Mouse (Mus musculus): Measurements from ENCODE around the gene Pced1b. TPM values are rescaled to one million over a fixed set of nuclear protein-coding genes. Genes with fewer than 3 reads are reported as not detected.
"Not testable (repeated sequence)": the region's sequence is repeated elsewhere in the genome, so short reads cannot be mapped to it uniquely, and the experiment has no call there.

The Pced1b gene
- polyA plus RNA-seq, 1 experiment, result 5.6 TPM

- H3K27ac ChIP-seq (ENCODE audit: insufficient read depth, low read depth, low read length), result no peak overlapping the region
- H3K4me3 ChIP-seq (ENCODE audit: low read depth, low read length), result no peak overlapping the region
- WGBS, result 89% methylated on average over 28 of the region's 28 CpGs
- TF ChIP-seq CTCF (IDR thresholded peaks at IDR 0.05; ENCODE audit: extremely low read depth, insufficient read length, insufficient replicate concordance, low read depth, low read length) (no peak), POLR2A (IDR thresholded peaks at IDR 0.05; ENCODE audit: low read depth, low read length) (no peak)
- H3K4me1 ChIP-seq (ENCODE audit: control insufficient read depth, insufficient read depth, insufficient read length, low read length), result no peaks in the 10 kb centered on the region
- H3K27me3 ChIP-seq (ENCODE audit: control insufficient read depth, insufficient read depth, low read length), result no peaks in the 10 kb centered on the region
- no peaks in the 10 kb centered on the region; the same call in 1 of the 2 replicates for H3K36me3 ChIP-seq (ENCODE audit: control insufficient read depth, insufficient read depth, low read length)
Measured at GRCm38 (mm10) chr15:97384170-97385018, 137.5 kb downstream of the Pced1b start.

- H3K4me3 ChIP-seq (ENCODE audit: low read depth, low read length); H3K27ac ChIP-seq (ENCODE audit: insufficient read depth, low read depth, low read length); H3K4me1 ChIP-seq (ENCODE audit: control insufficient read depth, insufficient read depth, insufficient read length, low read length); H3K27me3 ChIP-seq (ENCODE audit: control insufficient read depth, insufficient read depth, low read length); H3K36me3 ChIP-seq (ENCODE audit: control insufficient read depth, insufficient read depth, low read length): not testable (repeated sequence)
- WGBS, result 85% methylated on average over 10 of the region's 10 CpGs
Measured at GRCm38 (mm10) chr15:97385174-97385573, 138.3 kb downstream of the Pced1b start.

- H3K4me1 ChIP-seq (ENCODE audit: control insufficient read depth, insufficient read depth, insufficient read length, low read length), result no peaks in the 10 kb centered on the region
- H3K36me3 ChIP-seq (ENCODE audit: control insufficient read depth, insufficient read depth, low read length), result no peaks in the 10 kb centered on the region
- no peaks in the 10 kb centered on the region for H3K27me3 ChIP-seq (ENCODE audit: control insufficient read depth, insufficient read depth, low read length)
- 94% methylated on average over 6 of the region's 6 CpGs for WGBS
- no peak for TF ChIP-seq CTCF (IDR thresholded peaks at IDR 0.05; ENCODE audit: extremely low read depth, insufficient read length, insufficient replicate concordance, low read depth, low read length)
- TF ChIP-seq POLR2A (IDR thresholded peaks at IDR 0.05; ENCODE audit: low read depth, low read length), result no peak
- H3K4me3 ChIP-seq (ENCODE audit: low read depth, low read length), result no peak overlapping the region
- H3K27ac ChIP-seq (ENCODE audit: insufficient read depth, low read depth, low read length), result no peak overlapping the region
Measured at GRCm38 (mm10) chr15:97387793-97388192, 140.9 kb downstream of the Pced1b start.

GRCm38 (mm10) chr15:97389577-97389976 lies 142.7 kb downstream of the Pced1b start:
- TF ChIP-seq POLR2A (IDR thresholded peaks at IDR 0.05; ENCODE audit: low read depth, low read length) (no peak), CTCF (IDR thresholded peaks at IDR 0.05; ENCODE audit: extremely low read depth, insufficient read length, insufficient replicate concordance, low read depth, low read length) (no peak)
- 85% methylated on average over 4 of the region's 4 CpGs for WGBS
- no peak overlapping the region for H3K4me3 ChIP-seq (ENCODE audit: low read depth, low read length)
- H3K27me3 ChIP-seq (ENCODE audit: control insufficient read depth, insufficient read depth, low read length), result no peaks in the 10 kb centered on the region
- no peaks in the 10 kb centered on the region for H3K4me1 ChIP-seq (ENCODE audit: control insufficient read depth, insufficient read depth, insufficient read length, low read length)
- no peaks in the 10 kb centered on the region for H3K36me3 ChIP-seq (ENCODE audit: control insufficient read depth, insufficient read depth, low read length)
- no peak overlapping the region for H3K27ac ChIP-seq (ENCODE audit: insufficient read depth, low read depth, low read length)

- no peaks in the 10 kb centered on the region for H3K27me3 ChIP-seq (ENCODE audit: control insufficient read depth, insufficient read depth, low read length)
- H3K36me3 ChIP-seq (ENCODE audit: control insufficient read depth, insufficient read depth, low read length), result no peaks in the 10 kb centered on the region
- H3K27ac ChIP-seq (ENCODE audit: insufficient read depth, low read depth, low read length), result no peak overlapping the region
- no peak for TF ChIP-seq POLR2A (IDR thresholded peaks at IDR 0.05; ENCODE audit: low read depth, low read length)
- no peak for TF ChIP-seq CTCF (IDR thresholded peaks at IDR 0.05; ENCODE audit: extremely low read depth, insufficient read length, insufficient replicate concordance, low read depth, low read length)
- H3K4me3 ChIP-seq (ENCODE audit: low read depth, low read length), result no peak overlapping the region
- 91% methylated on average over 2 of the region's 2 CpGs for WGBS
- no peaks in the 10 kb centered on the region for H3K4me1 ChIP-seq (ENCODE audit: control insufficient read depth, insufficient read depth, insufficient read length, low read length)
Measured at GRCm38 (mm10) chr15:97390778-97391177, 143.9 kb downstream of the Pced1b start.

GRCm38 (mm10) chr15:97391436-97391835 lies 144.5 kb downstream of the Pced1b start:
- no peaks in the 10 kb centered on the region for H3K4me1 ChIP-seq (ENCODE audit: control insufficient read depth, insufficient read depth, insufficient read length, low read length)
- no peak for TF ChIP-seq POLR2A (IDR thresholded peaks at IDR 0.05; ENCODE audit: low read depth, low read length)
- TF ChIP-seq CTCF (IDR thresholded peaks at IDR 0.05; ENCODE audit: extremely low read depth, insufficient read length, insufficient replicate concordance, low read depth, low read length), result no peak
- H3K27ac ChIP-seq (ENCODE audit: insufficient read depth, low read depth, low read length), result no peak overlapping the region
- 96% methylated on average over 2 of the region's 2 CpGs for WGBS
- H3K4me3 ChIP-seq (ENCODE audit: low read depth, low read length), result no peak overlapping the region
- no peaks in the 10 kb centered on the region for H3K27me3 ChIP-seq (ENCODE audit: control insufficient read depth, insufficient read depth, low read length)
- no peaks in the 10 kb centered on the region for H3K36me3 ChIP-seq (ENCODE audit: control insufficient read depth, insufficient read depth, low read length)

- Histone ChIP-seq H3K27ac (ENCODE audit: insufficient read depth, low read depth, low read length) (no peak overlapping the region), H3K4me1 (ENCODE audit: control insufficient read depth, insufficient read depth, insufficient read length, low read length) (no peaks in the 10 kb centered on the region), H3K36me3 (ENCODE audit: control insufficient read depth, insufficient read depth, low read length) (no peaks in the 10 kb centered on the region), H3K27me3 (ENCODE audit: control insufficient read depth, insufficient read depth, low read length) (no peaks in the 10 kb centered on the region), H3K4me3 (ENCODE audit: low read depth, low read length) (no peak overlapping the region)
- no peak for TF ChIP-seq CTCF (IDR thresholded peaks at IDR 0.05; ENCODE audit: extremely low read depth, insufficient read length, insufficient replicate concordance, low read depth, low read length)
- TF ChIP-seq POLR2A (IDR thresholded peaks at IDR 0.05; ENCODE audit: low read depth, low read length), result no peak
- 59% methylated on average over 12 of the region's 12 CpGs for WGBS
Measured at GRCm38 (mm10) chr15:97394561-97394960, 147.7 kb downstream of the Pced1b start.

Measured in small intestine, adult 2 months (tissue).